Mouse (Mus musculus): Measurements from ENCODE around the gene Lgi1.
A peak's percentile ranks its signal among the peaks of the same experiment; 100 is the strongest.

Gene Lgi1

GRCm38 (mm10) chr19:38263829-38264504 lies 369 bp upstream of the Lgi1 start:
- no peak for DNase-seq (ENCODE audit: low read depth)

GRCm38 (mm10) chr19:38265767-38266166 lies 1.4 kb downstream of the Lgi1 start:
- DNase-seq (ENCODE audit: low read depth), result no peak

- no peak for DNase-seq (ENCODE audit: low read depth)
Observed at GRCm38 (mm10) chr19:38267469-38267868, 3.1 kb downstream of the Lgi1 start.

GRCm38 (mm10) chr19:38271071-38271470 lies 6.7 kb downstream of the Lgi1 start:
- DNase-seq (ENCODE audit: low read depth), result no peak

GRCm38 (mm10) chr19:38273820-38274219 lies 9.5 kb downstream of the Lgi1 start:
- DNase-seq (ENCODE audit: low read depth), result no peak

- peak; percentile 25 for DNase-seq (ENCODE audit: low read depth)
Observed at GRCm38 (mm10) chr19:38274747-38275421, 10.5 kb downstream of the Lgi1 start.

GRCm38 (mm10) chr19:38276226-38276625 lies 11.9 kb downstream of the Lgi1 start:
- DNase-seq (ENCODE audit: low read depth), result no peak

- no peak for DNase-seq (ENCODE audit: low read depth)
Observed at GRCm38 (mm10) chr19:38280242-38280641, 15.9 kb downstream of the Lgi1 start.

GRCm38 (mm10) chr19:38282407-38282806 lies 18.1 kb downstream of the Lgi1 start:
- no peak for DNase-seq (ENCODE audit: low read depth)

GRCm38 (mm10) chr19:38288556-38288955 lies 24.2 kb downstream of the Lgi1 start:
- DNase-seq (ENCODE audit: low read depth), result no peak

- no peak for DNase-seq (ENCODE audit: low read depth)
Observed at GRCm38 (mm10) chr19:38291432-38291831, 27.1 kb downstream of the Lgi1 start.

- no peak for DNase-seq (ENCODE audit: low read depth)
Observed at GRCm38 (mm10) chr19:38298018-38298626, 33.8 kb downstream of the Lgi1 start.

- DNase-seq (ENCODE audit: low read depth), result no peak
Observed at GRCm38 (mm10) chr19:38308116-38308515, 43.8 kb downstream of the Lgi1 start.

GRCm38 (mm10) chr19:38315099-38315498 lies 50.8 kb downstream of the Lgi1 start:
- DNase-seq (ENCODE audit: low read depth), result no peak

GRCm38 (mm10) chr19:38316602-38317313 lies 52.4 kb downstream of the Lgi1 start:
- DNase-seq (ENCODE audit: low read depth), result no peak

- no peak for DNase-seq (ENCODE audit: low read depth)
Observed at GRCm38 (mm10) chr19:38318308-38318707, 54.0 kb downstream of the Lgi1 start.

- DNase-seq (ENCODE audit: low read depth), result no peak
Observed at GRCm38 (mm10) chr19:38319168-38319567, 54.8 kb downstream of the Lgi1 start.

GRCm38 (mm10) chr19:38320651-38321188 lies 56.4 kb downstream of the Lgi1 start:
- no peak for DNase-seq (ENCODE audit: low read depth)

- DNase-seq (ENCODE audit: low read depth), result peak; percentile 17
Observed at GRCm38 (mm10) chr19:38323726-38324125, 59.4 kb downstream of the Lgi1 start.

GRCm38 (mm10) chr19:38324147-38325028 lies 60.1 kb downstream of the Lgi1 start:
- DNase-seq (ENCODE audit: low read depth), result no peak

- no peak for DNase-seq (ENCODE audit: low read depth)
Observed at GRCm38 (mm10) chr19:38325029-38325398, 60.7 kb downstream of the Lgi1 start.

Data from 416B (cell line).